Mouse (Mus musculus) bone marrow macrophage, adult 2 months (primary cell): ENCODE data around the gene Olfr983. TPM values are rescaled to one million over a fixed set of nuclear protein-coding genes. Genes with fewer than 3 reads are reported as not detected.

Source experiments
- H3K27ac ChIP-seq: 2 replicates; pipeline ENCODE4 v1.5.1; 2012; ENCODE audit warnings: low read depth, low read length; ENCODE audit not compliant: insufficient read depth
- H3K4me1 ChIP-seq: 2 replicates; pipeline ENCODE4 v1.6.1; 2012; ENCODE audit warnings: low read length; ENCODE audit not compliant: control insufficient read depth, insufficient read depth
- H3K4me3 ChIP-seq: 2 replicates; pipeline ENCODE4 v1.5.1; 2012; ENCODE audit warnings: mild to moderate bottlenecking, low read length, moderate library complexity; ENCODE audit not compliant: insufficient read depth
- CTCF ChIP-seq: IDR thresholded peaks from 2 replicates; pipeline ENCODE4 v1.5.1; 2012; ENCODE audit warnings: low read depth, mild to moderate bottlenecking, low read length, moderate library complexity
- POLR2A ChIP-seq: IDR thresholded peaks from 2 replicates; pipeline ENCODE4 v1.6.1; 2012; ENCODE audit warnings: mild to moderate bottlenecking, low read depth, low read length, borderline replicate concordance
- polyA plus RNA-seq: library from polyadenylated mRNA; stranded (reverse); fragments of >200 nt; gene quantifications from 2 replicates; pipeline ENCODE4 v1.2.4, GENCODE M21; 2012; ENCODE audit not compliant: missing spikeins, insufficient read depth, insufficient read length

The Olfr983 gene
- polyA plus RNA-seq, result 0.13 TPM in 1 of 2 replicates, not detected in the other

DNA sequence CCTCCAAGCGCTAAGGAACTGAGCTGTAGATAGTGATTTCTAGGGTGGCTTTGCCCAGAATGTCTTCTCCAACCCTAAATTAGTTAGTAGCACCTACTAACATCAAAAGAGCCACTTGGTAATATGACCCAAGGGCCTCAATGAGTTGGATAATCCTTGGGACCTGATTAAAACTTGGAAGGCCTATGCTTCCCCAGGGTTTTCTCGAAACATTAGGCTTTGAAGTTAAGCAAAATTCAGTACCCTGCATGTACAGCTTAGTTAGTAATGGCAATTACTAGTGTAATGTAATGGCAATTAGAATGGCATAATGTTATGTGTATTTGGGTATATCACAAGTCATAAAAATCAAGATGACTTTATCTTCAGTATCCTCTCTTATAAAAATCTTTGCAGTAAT lies at the start of gene Olfr983:
Olfr983 (minus strand) TSS at position 101 of the 400 bp plus-strand sequence.
- no peak within 1 kb of the TSS for H3K4me3 ChIP-seq
- H3K4me1 ChIP-seq, result no peaks in the 10 kb centered on the region
- no peak within 1 kb of the TSS for H3K27ac ChIP-seq
- no peak for TF ChIP-seq CTCF
- TF ChIP-seq POLR2A, result no peak

DNA sequence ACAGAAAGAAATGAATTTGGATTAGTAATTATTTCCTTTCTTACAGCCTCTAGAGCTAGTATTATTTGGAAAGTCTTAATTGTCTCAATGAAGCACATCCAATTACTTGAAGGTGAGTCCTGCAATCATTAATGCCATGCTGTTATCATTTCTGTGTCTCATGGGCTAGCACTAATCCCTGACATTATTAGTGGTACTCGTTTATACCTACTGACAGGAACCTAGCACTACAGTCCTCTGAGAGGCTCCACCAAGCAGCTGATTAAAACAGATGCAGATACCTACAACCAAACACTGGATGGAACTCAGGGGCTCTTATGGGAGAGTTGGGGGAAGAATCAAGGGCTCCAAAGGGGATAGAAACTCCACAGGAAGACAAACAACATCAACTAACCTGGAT lies 48.1 kb upstream of the Olfr983 start:
- Histone ChIP-seq H3K4me1 (peaks cover 10% of the 10 kb centered on the region), H3K4me3 (no peak overlapping the region), H3K27ac (no peak overlapping the region)
- TF ChIP-seq POLR2A (no peak), CTCF (no peak)

DNA sequence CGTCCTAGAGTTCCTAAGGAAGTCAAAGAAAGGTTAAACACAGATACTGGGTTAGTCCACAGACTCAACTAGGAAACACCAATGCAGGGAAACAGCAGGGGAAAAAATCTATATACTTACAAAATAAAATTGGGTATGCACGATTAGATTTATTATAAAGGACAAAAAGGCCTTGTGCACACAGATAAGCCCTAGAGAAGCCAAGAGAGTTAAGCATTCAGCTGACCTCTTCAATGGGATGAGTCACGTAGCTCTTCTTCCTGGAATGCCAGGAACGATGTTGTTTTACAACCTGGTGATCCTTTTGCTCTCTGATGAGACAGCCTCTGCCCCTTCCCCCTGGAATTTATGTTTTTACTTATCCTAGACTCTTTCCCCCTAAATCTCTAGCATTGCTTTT lies 46.1 kb upstream of the Olfr983 start:
- Histone ChIP-seq H3K27ac (no peak overlapping the region), H3K4me1 (peaks cover 14% of the 10 kb centered on the region), H3K4me3 (no peak overlapping the region)
- TF ChIP-seq POLR2A (no peak), CTCF (no peak)

DNA sequence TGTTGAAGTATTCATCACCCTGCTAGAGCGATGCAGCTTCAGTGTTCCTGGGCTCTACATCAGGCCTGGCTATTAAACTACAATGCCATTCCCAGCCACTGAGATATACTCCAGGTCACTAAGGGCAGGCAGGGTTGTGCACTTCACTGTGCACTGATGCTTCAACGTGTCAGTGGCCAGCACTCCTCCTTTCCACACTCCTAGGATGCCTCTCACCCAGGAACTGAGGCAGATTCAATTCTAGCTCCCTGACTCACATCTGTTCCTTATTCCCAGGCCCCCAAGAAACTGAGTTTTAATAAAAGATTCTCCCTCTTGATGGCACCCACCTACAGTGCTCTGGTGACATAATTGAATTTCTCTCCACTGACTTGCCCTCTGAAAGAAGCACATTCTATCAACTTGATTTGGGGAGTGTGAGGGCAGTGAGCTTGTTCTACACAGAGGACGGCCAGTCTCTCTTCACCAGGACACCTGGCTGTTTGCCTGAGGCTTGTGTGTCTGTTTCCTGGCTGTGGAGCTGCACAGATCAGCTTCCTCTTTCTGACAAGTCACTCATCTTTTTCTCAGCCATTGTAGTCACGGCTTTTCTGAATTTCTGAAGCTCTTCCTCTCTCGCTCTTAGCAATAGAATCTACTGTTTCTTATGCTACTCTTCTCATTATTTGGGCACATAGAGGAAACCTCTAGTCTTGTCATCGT lies 43.7 kb upstream of the Olfr983 start:
- Histone ChIP-seq H3K27ac (no peak overlapping the region), H3K4me3 (no peak overlapping the region), H3K4me1 (peaks cover 14% of the 10 kb centered on the region)
- no peak for TF ChIP-seq CTCF
- no peak for TF ChIP-seq POLR2A

DNA sequence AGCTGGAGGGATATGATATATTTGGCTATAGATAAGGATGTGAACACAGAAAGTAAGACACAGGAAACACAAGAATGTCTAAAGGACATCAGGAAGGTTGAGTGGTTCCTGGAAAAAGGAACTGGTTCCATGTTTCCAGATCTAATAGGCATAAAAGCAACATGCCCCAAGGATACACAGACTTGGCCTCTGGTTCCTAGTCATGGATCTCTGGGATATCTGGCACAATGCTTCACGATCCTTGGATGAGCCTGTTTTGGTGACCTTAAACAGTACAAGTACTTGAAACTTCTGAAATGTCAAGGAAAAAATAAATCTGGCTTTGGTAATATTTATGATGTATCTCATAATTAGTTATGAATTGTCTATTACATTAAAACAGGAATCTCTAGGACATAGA lies 37.2 kb upstream of the Olfr983 start:
- Histone ChIP-seq H3K4me3 (no peak overlapping the region), H3K27ac (no peak overlapping the region), H3K4me1 (no peaks in the 10 kb centered on the region)
- TF ChIP-seq POLR2A (no peak), CTCF (no peak)

DNA sequence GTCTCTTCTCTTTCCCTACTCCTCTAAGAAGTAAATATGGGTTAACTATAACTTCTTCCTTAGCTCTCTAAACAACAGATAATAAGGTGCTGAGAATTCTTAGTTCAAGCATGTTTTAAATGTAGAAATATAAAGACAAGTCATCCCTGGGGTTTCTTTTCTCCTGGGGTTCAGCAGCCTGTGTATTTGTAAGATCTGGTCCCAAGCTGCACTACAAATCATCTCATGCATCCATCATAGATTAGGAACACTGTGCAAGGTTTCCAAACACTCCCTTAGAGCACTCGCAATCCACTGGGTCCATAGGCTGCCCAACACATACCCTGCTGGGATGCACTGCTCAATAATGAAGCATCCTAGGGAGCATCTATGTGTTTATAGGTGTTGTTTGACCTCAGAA lies 36.7 kb upstream of the Olfr983 start, which contains the start of gene Olfr985:
Olfr985 (minus strand) TSS at position 101 of the 400 bp plus-strand sequence.
- Histone ChIP-seq H3K4me3 (no peak within 1 kb of the TSS), H3K27ac (no peak within 1 kb of the TSS), H3K4me1 (peaks cover 3% of the 10 kb centered on the region; the same call in 1 of the 2 replicates)
- TF ChIP-seq POLR2A (no peak), CTCF (no peak)

DNA sequence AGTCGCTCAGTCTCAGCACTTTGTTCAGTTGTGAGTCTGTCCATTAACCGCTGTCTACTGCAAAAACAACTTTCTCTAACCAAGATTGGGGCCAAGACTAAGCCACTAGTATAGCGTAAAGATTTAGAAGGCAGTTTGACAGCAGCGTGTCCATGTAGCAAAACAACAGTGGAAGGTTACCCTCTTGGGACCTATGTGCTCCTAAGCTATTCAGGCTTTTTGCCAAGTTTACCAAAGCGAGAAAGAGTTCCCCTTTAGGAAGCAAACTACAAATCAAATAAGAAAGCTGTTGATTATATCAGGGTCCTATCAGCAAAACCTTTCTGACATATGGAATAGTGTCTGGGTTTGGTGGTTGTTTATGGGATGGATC lies 23.9 kb upstream of the Olfr983 start:
- H3K4me3 ChIP-seq, result peak overlapping the region; percentile 39
- TF ChIP-seq CTCF (no peak), POLR2A (no peak)
- H3K4me1 ChIP-seq, result peaks cover 7% of the 10 kb centered on the region

DNA sequence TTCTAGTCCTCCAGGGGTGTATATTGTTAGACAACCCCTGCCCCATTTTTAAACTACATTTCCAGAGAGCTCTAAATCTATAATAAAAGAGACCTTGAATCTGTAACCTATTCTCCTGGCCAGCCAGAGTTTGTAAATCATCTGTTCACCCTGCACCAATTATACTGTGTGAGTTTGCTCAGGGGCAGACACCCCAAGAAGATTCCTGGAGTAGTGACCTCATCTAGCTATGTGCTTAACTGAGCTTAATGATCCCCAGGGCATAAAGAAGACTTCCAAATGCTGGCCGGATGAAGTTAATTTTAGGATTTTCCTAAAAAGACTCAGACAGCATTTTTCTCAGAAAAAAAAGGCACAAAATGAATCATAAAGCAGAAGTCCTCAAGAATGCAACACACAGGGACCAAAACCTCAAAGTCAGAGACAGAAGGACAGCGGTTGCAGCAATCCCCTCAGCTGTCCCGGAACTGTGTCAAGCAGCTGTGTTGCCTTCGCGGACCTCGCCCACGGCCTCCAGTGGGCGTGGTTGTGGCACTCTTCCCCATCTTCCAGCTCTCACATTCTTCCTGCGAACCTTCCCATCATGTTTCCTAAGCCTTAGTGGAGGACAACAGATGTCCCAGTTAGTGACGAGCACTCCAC lies 23.4 kb upstream of the Olfr983 start:
- TF ChIP-seq POLR2A, result no peak
- no peak for TF ChIP-seq CTCF
- H3K4me3 ChIP-seq, result peak overlapping the region; percentile 39
- H3K4me1 ChIP-seq, result peaks cover 7% of the 10 kb centered on the region
- peak overlapping the region; percentile 57 for H3K27ac ChIP-seq

More for the DNA sequence above, 23.9 kb upstream of the Olfr983 start:
- H3K27ac ChIP-seq, result peak overlapping the region; percentile 57

DNA sequence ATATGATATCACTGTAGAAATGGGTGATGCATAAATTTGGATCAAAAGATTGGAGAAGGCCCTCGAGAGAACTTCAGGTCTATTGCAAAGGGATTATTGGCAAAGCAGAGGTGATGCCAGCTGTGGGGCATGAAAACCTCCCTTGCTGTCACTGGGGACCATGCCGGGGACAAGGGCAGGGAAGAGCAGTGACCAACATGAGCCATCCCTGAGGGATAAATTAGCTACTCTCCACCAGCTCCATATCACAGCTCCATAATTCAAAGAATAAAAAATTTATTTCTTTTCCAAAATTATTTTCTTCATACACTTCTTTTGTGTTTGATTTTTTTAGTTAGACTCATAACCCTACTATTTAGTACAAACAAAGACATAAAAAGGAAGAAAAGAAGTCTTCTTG lies 20.7 kb upstream of the Olfr983 start, which contains the start of gene Olfr984:
Olfr984 (minus strand) TSS at position 101 of the 400 bp plus-strand sequence.
- H3K4me1 ChIP-seq, result peaks cover 7% of the 10 kb centered on the region
- no peak within 1 kb of the TSS for H3K4me3 ChIP-seq
- no peak for TF ChIP-seq CTCF
- TF ChIP-seq POLR2A, result no peak
- H3K27ac ChIP-seq, result no peak within 1 kb of the TSS

DNA sequence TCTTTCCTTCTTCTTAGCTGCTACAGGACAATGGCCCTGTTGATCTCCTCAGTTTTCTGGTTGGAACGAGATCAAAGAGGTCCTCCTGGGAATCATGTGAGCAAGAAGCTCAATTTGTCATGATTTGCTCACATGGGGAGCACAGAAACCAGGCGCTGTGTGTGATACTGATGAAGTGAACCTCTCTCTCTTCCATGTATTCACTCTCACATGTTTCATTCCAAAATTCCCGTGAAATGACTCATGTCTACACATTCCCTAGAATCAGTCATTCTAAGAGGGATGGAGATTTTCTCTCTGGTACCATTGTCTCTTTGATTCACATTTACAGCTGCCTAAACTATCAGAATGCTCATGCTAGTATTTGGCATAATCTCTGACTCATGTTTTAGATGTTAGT lies 1.4 kb upstream of the Olfr983 start:
- no peaks in the 10 kb centered on the region for H3K4me1 ChIP-seq
- TF ChIP-seq POLR2A (no peak), CTCF (no peak)
- no peak overlapping the region for H3K27ac ChIP-seq
- H3K4me3 ChIP-seq, result no peak overlapping the region

DNA sequence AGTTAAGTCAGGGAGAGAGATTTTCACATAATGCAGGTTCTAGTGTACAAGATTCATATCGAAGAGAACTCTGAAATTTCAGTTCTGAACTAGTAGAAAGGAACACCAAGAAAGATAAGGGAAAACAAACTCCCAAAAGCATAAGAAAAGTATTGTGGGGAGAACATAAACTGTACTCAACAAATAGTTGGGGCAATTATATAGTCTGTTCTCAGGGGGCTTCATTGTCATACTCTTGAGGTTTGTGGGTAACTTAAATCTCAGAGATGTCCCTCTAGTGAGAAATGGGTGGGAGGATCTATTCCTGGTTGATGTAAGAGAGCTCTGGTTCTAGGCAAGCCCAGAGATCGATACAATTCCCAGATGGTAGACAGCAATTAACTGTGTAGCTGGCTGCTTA lies 19.9 kb downstream of the Olfr983 start, which contains the start of gene Olfr982:
Olfr982 (plus strand) TSS at position 301 of the 400 bp plus-strand sequence.
- TF ChIP-seq CTCF, result no peak
- TF ChIP-seq POLR2A, result no peak
- H3K4me1 ChIP-seq, result no peaks in the 10 kb centered on the region
- no peak within 1 kb of the TSS for H3K27ac ChIP-seq
- no peak within 1 kb of the TSS for H3K4me3 ChIP-seq
